In genomic region chr11:101784072-101784471, GRCm38 (mm10) we compare ENCODE assay signal across 8 mouse cellular contexts. TPM values are rescaled to one million over a fixed set of nuclear protein-coding genes. Genes with fewer than 3 reads are reported as not detected.
DNase-seq lines count a peak whose midpoint lies in the region; ATAC-seq lines count a peak whose summit lies in the region.

No protein-coding gene starts in this region.

- H3K36me3 ChIP-seq in heart, embryonic 10.5 days: no peaks in the 10 kb centered on the region
- H3K36me3 ChIP-seq in hindbrain, embryonic 10.5 days: no peaks in the 10 kb centered on the region
- no peaks in the 10 kb centered on the region for H3K36me3 ChIP-seq in midbrain, embryonic 12.5 days

- H3K9me3 ChIP-seq in heart, embryonic 10.5 days: no peaks in the 10 kb centered on the region
- no peaks in the 10 kb centered on the region for H3K9me3 ChIP-seq in hindbrain, embryonic 10.5 days
- no peaks in the 10 kb centered on the region for H3K9me3 ChIP-seq in midbrain, embryonic 12.5 days

- peaks cover 86% of the 10 kb centered on the region for H3K27me3 ChIP-seq in heart, embryonic 10.5 days (ENCODE audit: insufficient read depth, poor library complexity, severe bottlenecking)
- H3K27me3 ChIP-seq in hindbrain, embryonic 10.5 days (ENCODE audit: insufficient read depth, poor library complexity, severe bottlenecking): peaks cover 97% of the 10 kb centered on the region
- H3K27me3 ChIP-seq in midbrain, embryonic 12.5 days: peaks cover 94% of the 10 kb centered on the region

- WGBS in heart, embryonic 10.5 days: 3% methylated on average over 18 of the region's 19 CpGs
- 2% methylated on average over 19 of the region's 19 CpGs for WGBS in hindbrain, embryonic 10.5 days
- under 1% methylated on average over 19 of the region's 19 CpGs for WGBS in midbrain, embryonic 12.5 days

- peak overlapping the region; percentile 86 for H3K27ac ChIP-seq in heart, embryonic 10.5 days
- peak overlapping the region; percentile 87 for H3K27ac ChIP-seq in hindbrain, embryonic 10.5 days
- 0 out of 2 replicates have a peak overlapping the region, but pooled peaks have one; percentile 30 for H3K27ac ChIP-seq in midbrain, embryonic 12.5 days (replicated peaks)

- no peak for ATAC-seq in midbrain, embryonic 12.5 days (ENCODE audit: low FRiP score, low read depth)

- DNase-seq in heart, embryonic 10.5 days (ENCODE audit: low spot score): no peak
- no peak for DNase-seq in heart, postnatal 4 days
- peak; percentile 50 for DNase-seq in ES-CJ7 (ENCODE audit: low read depth, low spot score)
- DNase-seq in hindbrain, embryonic 10.5 days (ENCODE audit: low spot score): peak; percentile 34
- DNase-seq in right cerebral cortex, postnatal 36 days (ENCODE audit: low spot score in 2 of 2): no peak
- DNase-seq in ovary, postnatal 36 days (ENCODE audit: low spot score): no peak
- no peak for DNase-seq in cerebellum, postnatal 4 days (ENCODE audit: low spot score in 2 of 2)

- H3K4me3 ChIP-seq in heart, embryonic 10.5 days: peak overlapping the region; percentile 72
- peak overlapping the region; percentile 69 for H3K4me3 ChIP-seq in hindbrain, embryonic 10.5 days
- H3K4me3 ChIP-seq in midbrain, embryonic 12.5 days: peak overlapping the region; percentile 50

- peaks cover 30% of the 10 kb centered on the region for H3K4me1 ChIP-seq in heart, embryonic 10.5 days
- peaks cover 36% of the 10 kb centered on the region for H3K4me1 ChIP-seq in hindbrain, embryonic 10.5 days (replicated peaks)
- H3K4me1 ChIP-seq in midbrain, embryonic 12.5 days: peaks cover 21% of the 10 kb centered on the region

- peak overlapping the region; percentile 51 for H3K9ac ChIP-seq in midbrain, embryonic 12.5 days (replicated peaks)

- peak overlapping the region; percentile 93 for H3K4me2 ChIP-seq in midbrain, embryonic 12.5 days (replicated peaks)

RNA-seq across cellular contexts. Expression of gene Etv4, which starts 1.1 kb away (rescaled TPM):
- polyA plus RNA-seq in heart, embryonic 10.5 days (2016; fragmentation: Nextera tagmentation; extraction: Ambion mirVana): 9.4 and 10.8 TPM in 2 replicates
- 1 to 10 TPM; 6.6 to 6.8 TPM for total RNA-seq in heart, postnatal 4 days (2021)
- 7.6 and 8.8 TPM in 2 replicates for polyA plus RNA-seq in hindbrain, embryonic 10.5 days (2016; fragmentation: Nextera tagmentation; extraction: Ambion mirVana)
- polyA plus RNA-seq in midbrain, embryonic 12.5 days (2016; fragmentation: Nextera tagmentation; extraction: Ambion mirVana): 4.1 and 4.3 TPM in 2 replicates

RNA-seq across cellular contexts. Expression of gene Dhx8, which starts 51.4 kb away (rescaled TPM):
- 28.7 and 33.0 TPM in 2 replicates for polyA plus RNA-seq in heart, embryonic 10.5 days (2016; fragmentation: Nextera tagmentation; extraction: Ambion mirVana)
- total RNA-seq in heart, postnatal 4 days (2021): 10 to 100 TPM; 21.6 to 21.7 TPM
- 37.1 and 42.2 TPM in 2 replicates for polyA plus RNA-seq in hindbrain, embryonic 10.5 days (2016; fragmentation: Nextera tagmentation; extraction: Ambion mirVana)
- 46.9 and 48.0 TPM in 2 replicates for polyA plus RNA-seq in midbrain, embryonic 12.5 days (2016; fragmentation: Nextera tagmentation; extraction: Ambion mirVana)

Comparison
In these comparisons a context has a peak if more than half of its experiments do, and no peak if none do; other contexts are left out.
1. DNase-seq: peak in ES-CJ7 (single experiment) and hindbrain, embryonic 10.5 days (single experiment); none in heart, embryonic 10.5 days (single experiment), heart, postnatal 4 days (single experiment), right cerebral cortex, postnatal 36 days (0 of 2), ovary, postnatal 36 days (single experiment) and cerebellum, postnatal 4 days (0 of 2).
2. H3K27ac ChIP-seq: peak in every context shown above with its lines; median percentile 87 in hindbrain, embryonic 10.5 days; 86 in heart, embryonic 10.5 days; 30 in midbrain, embryonic 12.5 days.
3. Peak in every context shown above with its lines, with median percentiles within 50 percentile points of each other: H3K4me3 ChIP-seq.